Mouse (Mus musculus) ES-E14 (cell line): ENCODE measurements around the gene AU041133. TPM values are rescaled to one million over a fixed set of nuclear protein-coding genes. Genes with fewer than 3 reads are reported as not detected.
A peak's percentile ranks its signal among the peaks of the same experiment; 100 is the strongest.

Experiments
- DNase-seq: peaks from one replicate; pipeline ENCODE4 v3.0.0-alpha.2; 2013; ENCODE audit warnings: low read depth, low spot score
- H3K27ac ChIP-seq: 2 replicates; pipeline ENCODE4 v1.5.1; 2012; ENCODE audit warnings: low read depth, mild to moderate bottlenecking, low read length, moderate library complexity, mixed read lengths; ENCODE audit not compliant: poor library complexity, insufficient read depth, severe bottlenecking
- H3K36me3 ChIP-seq: 2 replicates; pipeline ENCODE4 v1.6.1; 2012; ENCODE audit warnings: mild to moderate bottlenecking, low read length, moderate library complexity, mixed read lengths; ENCODE audit not compliant: control insufficient read depth, poor library complexity, insufficient read depth, severe bottlenecking
- H3K4me1 ChIP-seq, 2 experiments: fragments of 150-350 bp in 1 of 2; sonication (generic) in 1 of 2; 2 replicates each; pipeline ENCODE4 v1.6.1; 2012; ENCODE audit warnings: low read length in 2 of 2, mild to moderate bottlenecking in 1 of 2, mixed read lengths in 1 of 2; ENCODE audit not compliant: control insufficient read depth in 2 of 2, insufficient read depth in 2 of 2, poor library complexity in 1 of 2
- H3K4me3 ChIP-seq, 2 experiments: fragments of 150-350 bp in 1 of 2; sonication (generic) in 1 of 2; 2 replicates each; pipeline ENCODE4 v1.5.1; 2012; ENCODE audit warnings: low read length in 2 of 2, low read depth in 1 of 2, mild to moderate bottlenecking in 1 of 2, mixed read lengths in 1 of 2; ENCODE audit not compliant: insufficient read depth in 1 of 2, poor library complexity in 1 of 2, severe bottlenecking in 1 of 2
- H3K9ac ChIP-seq: 2 replicates; pipeline ENCODE4 v1.6.1; 2012; ENCODE audit warnings: low read depth, mild to moderate bottlenecking, low read length, mixed read lengths; ENCODE audit not compliant: poor library complexity, insufficient read depth, severe bottlenecking
- H3K9me3 ChIP-seq: fragments of 150-350 bp; sonication (generic); 2 replicates; pipeline ENCODE4 v1.6.1; 2012; ENCODE audit warnings: low read depth, mild to moderate bottlenecking, low read length; ENCODE audit not compliant: control insufficient read depth, insufficient read depth
- CHD2 ChIP-seq: IDR thresholded peaks from 2 replicates; pipeline ENCODE4 v1.6.1; 2014; ENCODE audit warnings: mild to moderate bottlenecking, low read depth, low read length, inconsistent platforms
- HCFC1 ChIP-seq: IDR thresholded peaks from 2 replicates; pipeline ENCODE4 v1.6.1; 2012; ENCODE audit warnings: low read length, inconsistent platforms, borderline replicate concordance; ENCODE audit not compliant: insufficient read depth
- MAFK ChIP-seq: IDR thresholded peaks from 2 replicates; pipeline ENCODE4 v1.6.1; 2014; ENCODE audit warnings: mild to moderate bottlenecking, low read depth, low read length, inconsistent platforms; ENCODE audit not compliant: insufficient read depth
- ZC3H11A ChIP-seq: IDR thresholded peaks from 2 replicates; pipeline ENCODE4 v1.6.1; 2012; ENCODE audit warnings: low read depth, mild to moderate bottlenecking, inconsistent platforms, low read length, borderline replicate concordance
- ZNF384 ChIP-seq: IDR thresholded peaks from 2 replicates; pipeline ENCODE4 v1.6.1; 2012; ENCODE audit warnings: low read depth, low read length, inconsistent platforms
- in situ Hi-C, 2 experiments: fragments of 600-800 bp; cut with MboI; formaldehyde crosslinking; loops; one replicate each; pipeline ENCODE4 v1.15.1; 2025; ENCODE audit warnings: low sequenced_read_pairs in 2 of 2, inconsistent platforms in 1 of 2; ENCODE audit not compliant: unreplicated experiment in 2 of 2
- total RNA-seq: library from RNA; depleted of rRNA; stranded (reverse); fragments of 300-350 nt; gene quantifications from 2 replicates; pipeline ENCODE4 v1.2.3, GENCODE M21; 2012; rRNA removed

Gene AU041133
- total RNA-seq, 1 experiment = 8.4 TPM

DNA sequence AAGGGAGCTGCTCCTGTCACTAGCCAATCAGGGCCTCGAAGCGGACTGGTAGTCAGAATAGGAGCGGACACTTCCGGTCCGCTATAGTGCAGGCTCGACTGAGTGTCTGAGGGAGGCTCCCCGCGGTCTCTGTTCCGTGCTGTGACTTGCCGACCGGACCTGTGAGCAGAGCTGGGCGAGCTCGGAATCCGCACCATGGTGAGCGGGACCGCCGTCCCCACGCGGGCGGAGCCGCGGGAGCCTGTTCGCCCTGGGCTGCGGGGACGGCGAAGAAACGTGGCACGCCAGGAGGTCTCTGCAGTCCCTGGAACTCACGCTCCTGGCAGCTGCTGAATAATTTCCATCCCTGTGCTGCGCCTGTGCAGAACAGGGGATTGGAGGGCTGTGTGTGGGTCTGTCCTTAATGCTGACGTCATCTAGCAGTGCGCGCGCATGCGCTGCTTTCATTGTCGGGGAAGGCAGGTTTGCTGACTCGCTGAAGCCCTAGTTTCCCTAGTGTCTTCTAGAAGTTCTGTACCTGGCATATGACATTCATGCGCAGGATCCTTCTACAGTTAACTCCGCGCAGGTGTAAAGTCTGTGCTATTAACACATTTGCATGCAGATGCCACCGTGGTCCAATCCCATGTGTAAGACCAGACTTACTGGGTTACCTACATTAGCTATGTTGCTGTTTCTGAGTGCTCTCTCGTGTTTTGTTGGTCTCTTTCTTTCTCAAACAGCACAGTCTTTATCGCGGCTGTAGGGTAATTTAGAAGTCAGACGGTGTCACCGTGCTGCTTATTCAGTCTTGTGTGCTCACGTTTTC is 50.6 kb downstream of the AU041133 start:
- in situ Hi-C loops = no loop called here
- Histone ChIP-seq H3K9me3 (no peaks in the 10 kb centered on the region), H3K4me3 (peak overlapping the region; percentile 76 to 80), H3K36me3 (no peaks in the 10 kb centered on the region), H3K4me1 (peaks cover 0 to 3% of the 10 kb centered on the region in 2 experiments; a peak in 1 of 4 replicates), H3K27ac (no peak overlapping the region), H3K9ac (peak overlapping the region; percentile 74)
- DNase-seq = peak; percentile 96
- TF ChIP-seq MAFK (peak; percentile 81), CHD2 (no peak), ZC3H11A (no peak), HCFC1 (peak; percentile 61; the same call in 1 of the 2 replicates), ZNF384 (no peak)

Other genes with a start within 250 kb of the AU041133 start
- 6.2 and 6.6 TPM in 2 replicates for gene Zfp781, start 197.5 kb upstream of the AU041133 start, total RNA-seq
- gene Zfp873, start 79.9 kb upstream of the AU041133 start, total RNA-seq = 9.1 and 10.4 TPM in 2 replicates
- 10.2 and 10.8 TPM in 2 replicates for gene BC024063, start 44.7 kb upstream of the AU041133 start, total RNA-seq
- gene Zfp938, start 113.3 kb downstream of the AU041133 start, total RNA-seq = 7.3 and 7.6 TPM in 2 replicates
- gene 4932415D10Rik, start 188.6 kb downstream of the AU041133 start, total RNA-seq = not detected in 2 replicates
- 17.0 and 19.8 TPM in 2 replicates for gene Gm4924, start 226.2 kb downstream of the AU041133 start, total RNA-seq